Mouse (Mus musculus): ENCODE data around the gene Pdzd8. TPM values are rescaled to one million over a fixed set of nuclear protein-coding genes. Genes with fewer than 3 reads are reported as not detected.

Pdzd8 gene
- polyA plus RNA-seq, 1 experiment from 2014 or later: 11.8 TPM

- H3K4me1 ChIP-seq: no peaks in the 10 kb centered on the region
- no peak overlapping the region for H3K4me2 ChIP-seq (replicated peaks)
- H3K27me3 ChIP-seq: peaks cover 8% of the 10 kb centered on the region; the same call in 1 of the 2 replicates
- no peak overlapping the region for H3K27ac ChIP-seq
- no peak overlapping the region for H3K4me3 ChIP-seq
- no peaks in the 10 kb centered on the region for H3K36me3 ChIP-seq
- H3K9ac ChIP-seq: no peak overlapping the region
- WGBS: 62% methylated on average over 15 of the region's 15 CpGs
- no peaks in the 10 kb centered on the region for H3K9me3 ChIP-seq
- no peak for ATAC-seq (ENCODE audit: low FRiP score, low read depth)
Observed at GRCm38 (mm10) chr19:59351151-59351889, 5.7 kb upstream of the Pdzd8 start.

GRCm38 (mm10) chr19:59350273-59350903 is 4.8 kb upstream of the Pdzd8 start:
- H3K4me2 ChIP-seq (replicated peaks): no peak overlapping the region
- H3K9me3 ChIP-seq: no peaks in the 10 kb centered on the region
- H3K27me3 ChIP-seq: peaks cover 8% of the 10 kb centered on the region; the same call in 1 of the 2 replicates
- 80% methylated on average over 7 of the region's 7 CpGs for WGBS
- H3K4me1 ChIP-seq: no peaks in the 10 kb centered on the region
- no peaks in the 10 kb centered on the region for H3K36me3 ChIP-seq
- no peak overlapping the region for H3K27ac ChIP-seq
- ATAC-seq (ENCODE audit: low FRiP score, low read depth): no peak
- H3K4me3 ChIP-seq: no peak overlapping the region
- H3K9ac ChIP-seq: no peak overlapping the region

GRCm38 (mm10) chr19:59349329-59349960 is 3.9 kb upstream of the Pdzd8 start:
- H3K27me3 ChIP-seq: peaks cover 8% of the 10 kb centered on the region; the same call in 1 of the 2 replicates
- WGBS: 81% methylated on average over 6 of the region's 6 CpGs
- no peaks in the 10 kb centered on the region for H3K9me3 ChIP-seq
- peaks cover 4% of the 10 kb centered on the region; the same call in 1 of the 2 replicates for H3K4me1 ChIP-seq
- H3K36me3 ChIP-seq: no peaks in the 10 kb centered on the region
- no peak overlapping the region for H3K4me2 ChIP-seq (replicated peaks)
- ATAC-seq (ENCODE audit: low FRiP score, low read depth): no peak
- no peak overlapping the region for H3K9ac ChIP-seq
- H3K4me3 ChIP-seq: no peak overlapping the region
- H3K27ac ChIP-seq: no peak overlapping the region

- ATAC-seq (ENCODE audit: low FRiP score, low read depth): peak; percentile 3; the same call in 1 of the 2 replicates
- Histone ChIP-seq H3K4me1 (peaks cover 27% of the 10 kb centered on the region), H3K4me2 (replicated peaks) (peak overlapping the region; percentile 100), H3K9me3 (no peaks in the 10 kb centered on the region), H3K27me3 (no peaks in the 10 kb centered on the region), H3K36me3 (no peaks in the 10 kb centered on the region), H3K9ac (peak overlapping the region; percentile 94), H3K4me3 (peak overlapping the region; percentile 92), H3K27ac (peak overlapping the region; percentile 92)
- WGBS: 3% methylated on average over 11 of the region's 11 CpGs
Observed at GRCm38 (mm10) chr19:59346325-59346724, 745 bp upstream of the Pdzd8 start.

- Histone ChIP-seq H3K36me3 (no peaks in the 10 kb centered on the region), H3K9me3 (no peaks in the 10 kb centered on the region), H3K27ac (peak overlapping the region; percentile 92), H3K27me3 (no peaks in the 10 kb centered on the region), H3K4me1 (peaks cover 32% of the 10 kb centered on the region), H3K4me3 (peak overlapping the region; percentile 92), H3K9ac (peak overlapping the region; percentile 94), H3K4me2 (replicated peaks) (peak overlapping the region; percentile 100)
- ATAC-seq (ENCODE audit: low FRiP score, low read depth): peak; percentile 70
- WGBS: 0% methylated on average over 52 of the region's 70 CpGs
Observed at GRCm38 (mm10) chr19:59345081-59345657, 411 bp downstream of the Pdzd8 start.

GRCm38 (mm10) chr19:59344304-59344711 is 1.3 kb downstream of the Pdzd8 start:
- Histone ChIP-seq H3K27ac (no peak overlapping the region), H3K36me3 (no peaks in the 10 kb centered on the region), H3K4me3 (peak overlapping the region; percentile 92), H3K27me3 (no peaks in the 10 kb centered on the region), H3K9me3 (no peaks in the 10 kb centered on the region), H3K4me2 (replicated peaks) (peak overlapping the region; percentile 100), H3K9ac (peak overlapping the region; percentile 94), H3K4me1 (peaks cover 32% of the 10 kb centered on the region)
- 0% methylated on average over 14 of the region's 14 CpGs for WGBS
- ATAC-seq (ENCODE audit: low FRiP score, low read depth): no peak

GRCm38 (mm10) chr19:59342964-59343363 is 2.6 kb downstream of the Pdzd8 start:
- Histone ChIP-seq H3K27me3 (no peaks in the 10 kb centered on the region), H3K4me3 (peak overlapping the region; percentile 92), H3K4me2 (replicated peaks) (peak overlapping the region; percentile 100), H3K9me3 (no peaks in the 10 kb centered on the region), H3K9ac (peak overlapping the region; percentile 94; the same call in 1 of the 2 replicates), H3K36me3 (no peaks in the 10 kb centered on the region), H3K27ac (no peak overlapping the region), H3K4me1 (peaks cover 32% of the 10 kb centered on the region)
- WGBS: 27% methylated on average over 2 of the region's 2 CpGs
- no peak for ATAC-seq (ENCODE audit: low FRiP score, low read depth)

- peaks cover 32% of the 10 kb centered on the region for H3K4me1 ChIP-seq
- ATAC-seq (ENCODE audit: low FRiP score, low read depth): no peak
- H3K4me3 ChIP-seq: no peak overlapping the region
- H3K27me3 ChIP-seq: no peaks in the 10 kb centered on the region
- H3K27ac ChIP-seq: no peak overlapping the region
- H3K9ac ChIP-seq: no peak overlapping the region
- no peaks in the 10 kb centered on the region for H3K9me3 ChIP-seq
- no peak overlapping the region for H3K4me2 ChIP-seq (replicated peaks)
- H3K36me3 ChIP-seq: peaks cover 5% of the 10 kb centered on the region; the same call in 1 of the 2 replicates
- 87% methylated on average over 3 of the region's 3 CpGs for WGBS
Observed at GRCm38 (mm10) chr19:59339908-59340307, 5.7 kb downstream of the Pdzd8 start.

- no peak overlapping the region for H3K4me3 ChIP-seq
- H3K27me3 ChIP-seq: no peaks in the 10 kb centered on the region
- no peak for ATAC-seq (ENCODE audit: low FRiP score, low read depth)
- no peak overlapping the region for H3K9ac ChIP-seq
- no peak overlapping the region for H3K4me2 ChIP-seq (replicated peaks)
- H3K36me3 ChIP-seq: peaks cover 7% of the 10 kb centered on the region; the same call in 1 of the 2 replicates
- peaks cover 14% of the 10 kb centered on the region for H3K4me1 ChIP-seq
- WGBS: 90% methylated on average over 3 of the region's 3 CpGs
- H3K9me3 ChIP-seq: no peaks in the 10 kb centered on the region
- H3K27ac ChIP-seq: no peak overlapping the region
Observed at GRCm38 (mm10) chr19:59337872-59338681, 7.5 kb downstream of the Pdzd8 start.

GRCm38 (mm10) chr19:59336655-59337054 is 8.9 kb downstream of the Pdzd8 start:
- Histone ChIP-seq H3K9ac (no peak overlapping the region), H3K9me3 (no peaks in the 10 kb centered on the region), H3K4me2 (replicated peaks) (no peak overlapping the region), H3K27me3 (no peaks in the 10 kb centered on the region), H3K4me3 (no peak overlapping the region), H3K4me1 (peaks cover 8% of the 10 kb centered on the region), H3K27ac (no peak overlapping the region), H3K36me3 (peaks cover 8% of the 10 kb centered on the region; the same call in 1 of the 2 replicates)
- WGBS: 93% methylated on average over 1 of the region's 1 CpGs
- ATAC-seq (ENCODE audit: low FRiP score, low read depth): no peak

- ATAC-seq (ENCODE audit: low FRiP score, low read depth): no peak
- H3K36me3 ChIP-seq: peaks cover 10% of the 10 kb centered on the region; the same call in 1 of the 2 replicates
- H3K4me1 ChIP-seq: no peaks in the 10 kb centered on the region
- H3K9ac ChIP-seq: no peak overlapping the region
- H3K27me3 ChIP-seq: no peaks in the 10 kb centered on the region
- no peak overlapping the region for H3K27ac ChIP-seq
- H3K9me3 ChIP-seq: no peaks in the 10 kb centered on the region
- no peak overlapping the region for H3K4me2 ChIP-seq (replicated peaks)
- H3K4me3 ChIP-seq: no peak overlapping the region
Observed at GRCm38 (mm10) chr19:59330816-59331225, 14.8 kb downstream of the Pdzd8 start.
